Mouse (Mus musculus) retina, adult 2 months (tissue): Measurements from ENCODE around the gene Senp7.
A peak's percentile ranks its signal among the peaks of the same experiment; 100 is the strongest.
"Not testable (repeated sequence)": the region's sequence is repeated elsewhere in the genome, so short reads cannot be mapped to it uniquely, and the experiment has no call there.

ENCODE experiments used
- DNase-seq: peaks from one replicate; pipeline ENCODE4 v3.0.0-alpha.2; 2012; ENCODE audit warnings: low read depth, low spot score

The Senp7 gene

GRCm38 (mm10) chr16:56066113-56066512, 18.0 kb downstream of the Senp7 start:
- no peak for DNase-seq

- DNase-seq: no peak
Observed at GRCm38 (mm10) chr16:56068523-56069070, 20.5 kb downstream of the Senp7 start.

GRCm38 (mm10) chr16:56071317-56072232, 23.4 kb downstream of the Senp7 start:
- DNase-seq: no peak

GRCm38 (mm10) chr16:56072533-56072932, 24.4 kb downstream of the Senp7 start:
- DNase-seq: no peak

- DNase-seq: not testable (repeated sequence)
Observed at GRCm38 (mm10) chr16:56073150-56073549, 25.0 kb downstream of the Senp7 start.

GRCm38 (mm10) chr16:56074122-56074521, 26.0 kb downstream of the Senp7 start:
- DNase-seq: no peak

GRCm38 (mm10) chr16:56074565-56074964, 26.4 kb downstream of the Senp7 start:
- no peak for DNase-seq

- DNase-seq: peak; percentile 81
Observed at GRCm38 (mm10) chr16:56075222-56076111, 27.3 kb downstream of the Senp7 start.

GRCm38 (mm10) chr16:56076121-56076869, 28.2 kb downstream of the Senp7 start:
- DNase-seq: no peak

- no peak for DNase-seq
Observed at GRCm38 (mm10) chr16:56079419-56079818, 31.3 kb downstream of the Senp7 start.

- no peak for DNase-seq
Observed at GRCm38 (mm10) chr16:56081691-56082090, 33.6 kb downstream of the Senp7 start.

- DNase-seq: no peak
Observed at GRCm38 (mm10) chr16:56086336-56086735, 38.2 kb downstream of the Senp7 start.

- DNase-seq: no peak
Observed at GRCm38 (mm10) chr16:56090385-56090784, 42.2 kb downstream of the Senp7 start.

- not testable (repeated sequence) for DNase-seq
Observed at GRCm38 (mm10) chr16:56096401-56097018, 48.4 kb downstream of the Senp7 start.

- DNase-seq: no peak
Observed at GRCm38 (mm10) chr16:56115706-56116105, 67.6 kb downstream of the Senp7 start.

- no peak for DNase-seq
Observed at GRCm38 (mm10) chr16:56116155-56116554, 68.0 kb downstream of the Senp7 start.

- DNase-seq: no peak
Observed at GRCm38 (mm10) chr16:56117327-56118180, 69.4 kb downstream of the Senp7 start.

GRCm38 (mm10) chr16:56122517-56122916, 74.4 kb downstream of the Senp7 start:
- no peak for DNase-seq

GRCm38 (mm10) chr16:56124045-56124444, 75.9 kb downstream of the Senp7 start:
- DNase-seq: no peak

- peak; percentile 28 for DNase-seq
Observed at GRCm38 (mm10) chr16:56131666-56132065, 83.5 kb downstream of the Senp7 start.
